Mouse (Mus musculus) forebrain, embryonic 10.5 days (tissue): ENCODE measurements around the gene Stil. TPM values are rescaled to one million over a fixed set of nuclear protein-coding genes. Genes with fewer than 3 reads are reported as not detected.

Experiments used
- DNase-seq: peaks from one replicate; pipeline ENCODE4 v3.0.0-alpha.2; 2017; ENCODE audit warnings: low spot score; ENCODE audit errors: extremely low spot score
- H3K27ac ChIP-seq: fragments of 300-500 bp; sonication (generic); 2 replicates; pipeline ENCODE4 v1.5.1; 2016; ENCODE audit warnings: mild to moderate bottlenecking
- H3K27me3 ChIP-seq: fragments of 300-500 bp; sonication (generic); 2 replicates; pipeline ENCODE4 v1.6.1; 2016; ENCODE audit warnings: mild to moderate bottlenecking; ENCODE audit not compliant: poor library complexity, severe bottlenecking
- H3K36me3 ChIP-seq: fragments of 300-500 bp; sonication (generic); replicated peaks from 2 replicates; pipeline ENCODE4 v1.6.1; 2016; ENCODE audit warnings: mild to moderate bottlenecking, moderate library complexity
- H3K4me1 ChIP-seq: fragments of 300-500 bp; sonication (generic); 2 replicates; pipeline ENCODE4 v1.6.1; 2016
- H3K4me3 ChIP-seq: fragments of 300-500 bp; sonication (generic); 2 replicates; pipeline ENCODE4 v1.5.1; 2016; ENCODE audit warnings: mild to moderate bottlenecking, moderate library complexity
- H3K9me3 ChIP-seq: fragments of 300-500 bp; sonication (generic); 2 replicates; pipeline ENCODE4 v1.6.1; 2016; ENCODE audit warnings: mild to moderate bottlenecking, moderate library complexity
- WGBS: fragments of 180-500 bp; shearing (Covaris S2); methylation state at CpG from one replicate; pipeline ENCODE4 v1.1.7; 2016; 5-methylcytosine and 5-hydroxymethylcytosine counted together
- polyA plus RNA-seq: library from polyadenylated mRNA; unstranded; fragments of >200 nt; fragmentation: Nextera tagmentation; extraction: Ambion mirVana; gene quantifications from 2 replicates; pipeline ENCODE4 v1.2.1, GENCODE M21; 2016

The Stil gene
- polyA plus RNA-seq, 1 experiment from 2014 or later: 24.3 TPM

GRCm38 (mm10) chr4:115071668-115072067 lies 71.7 kb downstream of the Stil start:
- Histone ChIP-seq H3K4me1 (peaks cover 7% of the 10 kb centered on the region; the same call in 1 of the 2 replicates), H3K27ac (no peak overlapping the region), H3K9me3 (no peaks in the 10 kb centered on the region), H3K27me3 (peaks cover 46% of the 10 kb centered on the region), H3K36me3 (no peaks in the 10 kb centered on the region), H3K4me3 (no peak overlapping the region)
- WGBS: 45% methylated on average over 1 of the region's 1 CpGs
- DNase-seq: no peak

- Histone ChIP-seq H3K36me3 (no peaks in the 10 kb centered on the region), H3K27me3 (peaks cover 25% of the 10 kb centered on the region), H3K4me3 (no peak overlapping the region), H3K4me1 (peaks cover 23% of the 10 kb centered on the region), H3K9me3 (no peaks in the 10 kb centered on the region), H3K27ac (no peak overlapping the region)
- 81% methylated on average over 1 of the region's 1 CpGs for WGBS
- no peak for DNase-seq
Observed at GRCm38 (mm10) chr4:115074789-115075188, 74.8 kb downstream of the Stil start.

GRCm38 (mm10) chr4:115075204-115075915 lies 75.4 kb downstream of the Stil start:
- Histone ChIP-seq H3K27me3 (peaks cover 21% of the 10 kb centered on the region), H3K36me3 (no peaks in the 10 kb centered on the region), H3K4me1 (peaks cover 28% of the 10 kb centered on the region), H3K27ac (0 out of 2 replicates have a peak overlapping the region, but pooled peaks have one; percentile 40), H3K9me3 (no peaks in the 10 kb centered on the region), H3K4me3 (no peak overlapping the region)
- no peak for DNase-seq
- WGBS: 40% methylated on average over 3 of the region's 3 CpGs

- Histone ChIP-seq H3K27ac (peak overlapping the region; percentile 81), H3K27me3 (peaks cover 39% of the 10 kb centered on the region), H3K36me3 (no peaks in the 10 kb centered on the region), H3K9me3 (no peaks in the 10 kb centered on the region), H3K4me3 (peak overlapping the region; percentile 7; the same call in 1 of the 2 replicates), H3K4me1 (peaks cover 28% of the 10 kb centered on the region)
- peak; percentile 63 for DNase-seq
- 11% methylated on average over 10 of the region's 10 CpGs for WGBS
Observed at GRCm38 (mm10) chr4:115078892-115079820, 79.2 kb downstream of the Stil start.

GRCm38 (mm10) chr4:115079821-115080349 lies 79.9 kb downstream of the Stil start:
- Histone ChIP-seq H3K27ac (peak overlapping the region; percentile 81), H3K4me1 (peaks cover 28% of the 10 kb centered on the region), H3K9me3 (no peaks in the 10 kb centered on the region), H3K27me3 (peaks cover 45% of the 10 kb centered on the region), H3K36me3 (no peaks in the 10 kb centered on the region), H3K4me3 (no peak overlapping the region)
- no peak for DNase-seq
- WGBS: 17% methylated on average over 5 of the region's 5 CpGs

- Histone ChIP-seq H3K36me3 (no peaks in the 10 kb centered on the region), H3K9me3 (no peaks in the 10 kb centered on the region), H3K4me1 (peaks cover 21% of the 10 kb centered on the region), H3K27me3 (peaks cover 59% of the 10 kb centered on the region), H3K27ac (no peak overlapping the region), H3K4me3 (no peak overlapping the region)
- 93% methylated on average over 3 of the region's 3 CpGs for WGBS
- DNase-seq: no peak
Observed at GRCm38 (mm10) chr4:115083031-115083430, 83.1 kb downstream of the Stil start.

GRCm38 (mm10) chr4:115085522-115086095 lies 85.7 kb downstream of the Stil start:
- 24% methylated on average over 6 of the region's 6 CpGs for WGBS
- Histone ChIP-seq H3K4me3 (no peak overlapping the region), H3K9me3 (no peaks in the 10 kb centered on the region), H3K4me1 (0 out of 2 replicates have a peak, but pooled peaks cover 9% of the 10 kb centered on the region), H3K36me3 (no peaks in the 10 kb centered on the region), H3K27me3 (peaks cover 74% of the 10 kb centered on the region), H3K27ac (no peak overlapping the region)
- DNase-seq: peak; percentile 62

GRCm38 (mm10) chr4:115086257-115086656 lies 86.3 kb downstream of the Stil start:
- no peaks in the 10 kb centered on the region for H3K9me3 ChIP-seq
- H3K27me3 ChIP-seq: peaks cover 77% of the 10 kb centered on the region
- H3K4me1 ChIP-seq: 0 out of 2 replicates have a peak, but pooled peaks cover 9% of the 10 kb centered on the region
- no peak overlapping the region for H3K4me3 ChIP-seq
- H3K36me3 ChIP-seq: no peaks in the 10 kb centered on the region
- no peak for DNase-seq
- no peak overlapping the region for H3K27ac ChIP-seq
- WGBS: 67% methylated on average over 4 of the region's 4 CpGs

- Histone ChIP-seq H3K27ac (no peak overlapping the region), H3K36me3 (no peaks in the 10 kb centered on the region), H3K4me3 (no peak overlapping the region), H3K4me1 (0 out of 2 replicates have a peak, but pooled peaks cover 9% of the 10 kb centered on the region), H3K9me3 (no peaks in the 10 kb centered on the region), H3K27me3 (peaks cover 73% of the 10 kb centered on the region)
- 67% methylated on average over 3 of the region's 3 CpGs for WGBS
- DNase-seq: no peak
Observed at GRCm38 (mm10) chr4:115086763-115087415, 86.9 kb downstream of the Stil start.

GRCm38 (mm10) chr4:115088611-115089338 lies 88.8 kb downstream of the Stil start, which contains the start of gene Pdzk1ip1:
Pdzk1ip1 (plus strand) TSS chr4:115088708.
- WGBS: 35% methylated on average over 11 of the region's 11 CpGs
- Histone ChIP-seq H3K27me3 (peaks cover 74% of the 10 kb centered on the region), H3K4me1 (0 out of 2 replicates have a peak, but pooled peaks cover 9% of the 10 kb centered on the region), H3K9me3 (no peaks in the 10 kb centered on the region), H3K36me3 (no peaks in the 10 kb centered on the region), H3K4me3 (no peak within 1 kb of the TSS), H3K27ac (peak within 1 kb of the TSS; percentile 54)
- no peak for DNase-seq

- peaks cover 13% of the 10 kb centered on the region for H3K4me1 ChIP-seq
- peaks cover 84% of the 10 kb centered on the region for H3K27me3 ChIP-seq
- no peaks in the 10 kb centered on the region for H3K36me3 ChIP-seq
- peak overlapping the region; percentile 1; the same call in 1 of the 2 replicates for H3K4me3 ChIP-seq
- 78% methylated on average over 2 of the region's 2 CpGs for WGBS
- no peak for DNase-seq
- no peak overlapping the region; the same call in 1 of the 2 replicates for H3K27ac ChIP-seq
- no peaks in the 10 kb centered on the region for H3K9me3 ChIP-seq
Observed at GRCm38 (mm10) chr4:115090592-115090991, 90.6 kb downstream of the Stil start.
